ENCODE assay signal across 20 mouse cellular contexts in the genomic region with DNA sequence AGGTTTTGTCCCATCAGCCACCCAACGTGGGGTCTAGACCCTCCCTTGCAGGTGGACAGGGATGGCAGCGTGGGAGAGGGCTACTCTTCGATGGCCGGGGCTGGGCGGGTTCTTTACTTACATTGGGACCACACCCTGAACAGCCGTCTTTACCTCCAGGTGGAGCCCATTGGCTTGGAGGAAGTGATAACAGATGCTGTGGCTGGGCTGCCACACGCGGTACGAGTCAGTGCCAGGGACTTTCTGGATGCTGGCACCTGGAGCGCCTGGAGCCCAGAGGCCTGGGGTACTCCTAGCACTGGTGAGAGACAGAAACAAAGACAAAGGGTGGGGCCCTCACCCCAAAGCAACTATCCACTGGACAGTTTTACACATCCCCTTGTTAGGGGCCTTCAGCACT. TPM values are rescaled to one million over a fixed set of nuclear protein-coding genes. Genes with fewer than 3 reads are reported as not detected.
"Had no signal": no experiment of that assay in that cellular context is flagged by ENCODE, and none has a peak within 500 bp of the region (broad histone marks: within the 10 kb centered on the region; RNA-seq: fewer than 3 reads in every experiment).

No protein-coding gene starts in this region.

RNA-seq across cellular contexts. Expression of a gene that starts 36.4 kb away (rescaled TPM):
- total RNA-seq: common myeloid progenitor, adult 5-6 weeks; forebrain, postnatal 0 days; gastrocnemius, adult 18-20 months; gastrocnemius, adult 2 months; gastrocnemius, adult 8-10 months; gastrocnemius, postnatal 10 days; gastrocnemius, postnatal 14 days; gastrocnemius, postnatal 25 days; gastrocnemius, postnatal 36 days; gastrocnemius, postnatal 4 days; granulocyte monocyte progenitor cell, adult 5-6 weeks; heart, adult 18-20 months; heart, adult 2 months; heart, adult 8-10 months had no signal
- polyA plus RNA-seq: embryonic facial prominence, embryonic 12.5 days; erythroblast, embryonic 14.5 days; forebrain, embryonic 16.5 days; gonadal fat pad, adult 2 months; heart, adult 2 months; heart, embryonic 10.5 days; heart, embryonic 11.5 days had no signal
